8 mouse cellular contexts compared by ENCODE assay signal in the genomic region with DNA sequence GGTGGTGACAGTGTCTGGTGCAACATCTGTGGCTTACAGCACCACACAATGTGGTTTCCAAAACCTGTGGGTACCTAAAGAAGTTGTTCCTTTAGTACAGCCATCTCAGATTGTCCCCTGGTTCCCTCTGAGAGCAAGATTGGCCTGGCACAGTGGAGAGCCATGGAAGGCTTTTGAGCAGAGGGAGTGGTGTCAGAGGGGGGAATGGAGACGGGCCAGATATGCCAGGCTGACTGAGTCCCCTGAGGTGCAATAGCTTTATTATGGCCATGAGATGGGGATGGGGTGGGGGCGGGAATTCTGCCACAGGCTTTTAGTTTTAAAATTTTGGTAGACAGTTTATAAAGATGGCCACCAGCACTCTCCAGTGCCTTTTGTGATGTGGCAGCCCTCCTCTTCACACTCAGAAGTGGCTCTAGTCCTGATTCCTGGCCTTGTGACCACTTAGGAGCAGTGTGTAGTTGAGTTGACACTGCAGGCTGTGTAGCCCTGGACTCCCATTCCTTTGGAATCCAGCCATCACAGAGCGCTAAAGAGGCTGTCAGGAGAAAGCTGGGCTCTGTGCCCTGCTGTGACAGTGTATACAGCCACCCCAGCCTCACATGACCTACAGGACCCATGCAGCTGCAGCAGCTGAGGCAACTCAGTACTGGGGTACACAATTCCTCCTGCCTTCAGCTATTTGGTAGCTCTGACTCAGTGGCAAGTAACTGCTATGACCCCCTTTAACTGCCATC. TPM values are rescaled to one million over a fixed set of nuclear protein-coding genes. Genes with fewer than 3 reads are reported as not detected.
DNase-seq lines count a peak whose midpoint lies in the region; ATAC-seq lines count a peak whose summit lies in the region.

No protein-coding gene starts in this region.

- peak; percentile 52 for ATAC-seq in frontal cortex, adult (ENCODE audit: low TSS enrichment)

- no peak for DNase-seq in frontal cortex, postnatal 25 days (ENCODE audit: low spot score in 2 of 2)
- peak; percentile 10 for DNase-seq in NIH3T3 (ENCODE audit: low read depth)
- peak; percentile 65 for DNase-seq in heart, adult 8-10 months (ENCODE audit: low spot score)
- DNase-seq in left cerebral cortex, postnatal 14 days (ENCODE audit: low spot score in 2 of 2) = peak; percentile 30 to 49
- DNase-seq in right cerebral cortex, postnatal 36 days (ENCODE audit: low spot score in 2 of 2) = peak; percentile 8 to 18
- no peak for DNase-seq in testis, postnatal 10 days (ENCODE audit: low spot score)
- no peak for DNase-seq in thymus, postnatal 10 days (ENCODE audit: low spot score in 2 of 2)

- intact Hi-C loops in left cerebral cortex, postnatal 14 days (cut with DNase I) = no loop called here

RNA-seq across cellular contexts. Expression of gene Mogat2, which starts 20.9 kb away (rescaled TPM):
- total RNA-seq in heart, adult 8-10 months (2022) = not detected
- total RNA-seq in left cerebral cortex, postnatal 14 days (2021) = not detected

RNA-seq across cellular contexts. Expression of gene Dgat2, which starts 35.0 kb away (rescaled TPM):
- total RNA-seq in heart, adult 8-10 months (2022) = 100 to 1,000 TPM; 341 to 454 (median 381) TPM
- total RNA-seq in left cerebral cortex, postnatal 14 days (2021) = 100 to 1,000 TPM in 1 of 2 experiments, 10 to 100 TPM in 1; 89.2 to 100 TPM

RNA-seq across cellular contexts. Expression of gene Map6, which starts 49.7 kb away (rescaled TPM):
- total RNA-seq in heart, adult 8-10 months (2022) = 1 to 10 TPM; 3.0 to 5.1 (median 3.6) TPM
- total RNA-seq in left cerebral cortex, postnatal 14 days (2021) = 100 to 1,000 TPM; 182 to 190 TPM

Comparison
In these comparisons a context has a peak if more than half of its experiments do, and no peak if none do; other contexts are left out.
1. DNase-seq: peak in NIH3T3 (single experiment), heart, adult 8-10 months (single experiment), left cerebral cortex, postnatal 14 days (2 of 2) and right cerebral cortex, postnatal 36 days (2 of 2); none in frontal cortex, postnatal 25 days (0 of 2), testis, postnatal 10 days (single experiment) and thymus, postnatal 10 days (0 of 2).
2. RNA of gene Map6, which starts 49.7 kb away (total RNA-seq): 182 to 190 TPM in left cerebral cortex, postnatal 14 days; 3.0 to 5.1 TPM in heart, adult 8-10 months; every median in the first group is over 10 times any median in the second.